Mouse (Mus musculus) embryonic facial prominence, embryonic 10.5 days (tissue): ENCODE measurements around the gene Rbm11. TPM values are rescaled to one million over a fixed set of nuclear protein-coding genes. Genes with fewer than 3 reads are reported as not detected.

Source experiments
- polyA plus RNA-seq: library from polyadenylated mRNA; unstranded; fragments of >200 nt; fragmentation: Nextera tagmentation; extraction: Ambion mirVana; gene quantifications from 2 replicates; pipeline ENCODE4 v1.2.1, GENCODE M21; 2016

Rbm11 gene
- polyA plus RNA-seq, 1 experiment from 2014 or later: 0.57 TPM

Other genes with a start within 250 kb of the Rbm11 start
- not detected in 2 replicates for gene Lipi, start 6.8 kb upstream of the Rbm11 start, polyA plus RNA-seq
- 25.7 and 26.6 TPM in 2 replicates for gene Hspa13, start 174.3 kb downstream of the Rbm11 start, polyA plus RNA-seq